Mouse (Mus musculus): ENCODE measurements at regions not wholly inside any gene's neighbourhood (a gene's known extent, or its start where the extent isn't known, plus 50 kb on each side); places are given as distances from the start of the nearest gene placed in this dataset.

DNA sequence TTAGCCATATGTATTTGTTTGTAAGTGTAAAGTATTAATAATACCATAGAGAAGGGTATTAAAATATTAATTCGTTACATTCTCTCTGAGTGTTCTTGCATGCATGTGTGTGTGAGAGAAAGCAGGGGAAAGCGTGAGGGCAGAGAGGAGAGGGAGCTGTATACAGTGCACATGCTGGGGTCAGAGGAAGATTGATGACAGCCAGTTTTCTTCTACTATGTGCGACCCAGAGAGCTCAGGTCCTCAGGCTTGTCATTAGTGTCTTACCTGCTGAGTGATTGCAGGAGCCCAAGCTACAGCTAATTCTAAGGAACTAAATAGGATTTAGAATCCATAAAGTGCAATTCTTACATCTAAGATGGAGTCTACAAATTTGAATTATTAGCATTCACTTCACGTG is 1038.1 kb upstream of the Ndn start:
- no peak for DNase-seq
- intact Hi-C loops (cut with DNase I) = no loop called here

DNA sequence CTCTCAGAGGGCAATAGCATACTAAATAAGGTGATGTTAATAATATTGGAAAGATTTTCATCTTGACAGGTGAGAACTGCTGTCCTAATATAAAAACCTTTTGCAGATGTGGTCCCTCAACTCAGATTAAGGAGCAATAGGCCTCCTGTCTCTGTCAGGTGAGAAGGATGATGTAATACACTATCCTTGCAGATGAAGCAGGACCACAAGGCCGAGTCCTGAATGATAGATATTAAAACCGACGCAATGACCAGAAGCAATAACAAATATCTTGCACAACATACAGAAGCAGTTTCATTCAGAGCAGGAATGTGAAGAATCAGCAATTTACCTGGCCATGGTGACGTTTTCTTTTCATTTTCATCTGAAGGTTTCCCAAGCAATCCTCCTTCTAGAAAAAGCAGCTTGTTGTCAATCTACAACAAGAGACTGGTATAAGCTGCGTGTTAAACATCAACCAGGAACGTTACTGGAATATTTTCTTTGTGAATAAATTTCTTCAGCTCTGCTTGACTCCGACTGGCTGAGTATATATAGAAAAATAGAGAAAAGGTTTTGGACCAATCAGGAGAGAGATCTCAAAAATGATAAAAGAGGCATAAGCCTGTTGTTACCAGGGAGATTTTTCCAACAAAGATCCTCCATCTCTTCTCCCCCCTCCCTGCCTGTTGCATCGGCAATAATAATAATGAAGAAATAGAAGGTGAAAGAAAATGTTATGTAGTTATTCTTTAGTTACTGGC is 1035.0 kb upstream of the Ndn start:
- intact Hi-C loops (cut with DNase I) = loop anchor here (5.0 kb wide), 1 partner anchor 1294 kb away; no protein-coding TSS in a partner anchor
- DNase-seq = no peak
